Mouse (Mus musculus): Measurements from ENCODE around the gene Atxn7l3b. TPM values are rescaled to one million over a fixed set of nuclear protein-coding genes. Genes with fewer than 3 reads are reported as not detected.
"Not testable (repeated sequence)": the region's sequence is repeated elsewhere in the genome, so short reads cannot be mapped to it uniquely, and the experiment has no call there.

Gene Atxn7l3b
- polyA plus RNA-seq (2017; shearing (Covaris generic)), result 10 to 100 TPM; 28.9 to 40.0 TPM

- ATAC-seq, result peak; percentile 87
Measured at GRCm38 (mm10) chr10:112928452-112929221, at the start of gene Atxn7l3b. Atxn7l3b (minus strand) TSS chr10:112929001.

GRCm38 (mm10) chr10:112977586-112977985 is 48.8 kb upstream of the Atxn7l3b start:
- no peak for ATAC-seq

- ATAC-seq, result no peak
Measured at GRCm38 (mm10) chr10:112973286-112974026, 44.7 kb upstream of the Atxn7l3b start.

GRCm38 (mm10) chr10:112970002-112970589 is 41.3 kb upstream of the Atxn7l3b start:
- no peak for ATAC-seq

GRCm38 (mm10) chr10:112967578-112967977 is 38.8 kb upstream of the Atxn7l3b start:
- no peak for ATAC-seq

GRCm38 (mm10) chr10:112962216-112962615 is 33.4 kb upstream of the Atxn7l3b start:
- ATAC-seq, result not testable (repeated sequence)

GRCm38 (mm10) chr10:112954140-112954539 is 25.3 kb upstream of the Atxn7l3b start:
- no peak for ATAC-seq

- ATAC-seq, result no peak
Measured at GRCm38 (mm10) chr10:112948453-112948852, 19.7 kb upstream of the Atxn7l3b start.

GRCm38 (mm10) chr10:112929222-112929615 is 418 bp upstream of the Atxn7l3b start:
- peak; percentile 7 for ATAC-seq

GRCm38 (mm10) chr10:112926961-112927360 is 1.8 kb downstream of the Atxn7l3b start:
- ATAC-seq, result no peak

- no peak for ATAC-seq
Measured at GRCm38 (mm10) chr10:112926271-112926670, 2.5 kb downstream of the Atxn7l3b start.

GRCm38 (mm10) chr10:112916575-112917190 is 12.1 kb downstream of the Atxn7l3b start:
- ATAC-seq, result no peak

GRCm38 (mm10) chr10:112900243-112900642 is 28.6 kb downstream of the Atxn7l3b start:
- ATAC-seq, result no peak

- no peak for ATAC-seq
Measured at GRCm38 (mm10) chr10:112899796-112900195, 29.0 kb downstream of the Atxn7l3b start.

GRCm38 (mm10) chr10:112896636-112897035 is 32.2 kb downstream of the Atxn7l3b start:
- no peak for ATAC-seq

GRCm38 (mm10) chr10:112893622-112894252 is 35.1 kb downstream of the Atxn7l3b start:
- no peak for ATAC-seq

- no peak for ATAC-seq
Measured at GRCm38 (mm10) chr10:112884064-112884463, 44.7 kb downstream of the Atxn7l3b start.

- no peak for ATAC-seq
Measured at GRCm38 (mm10) chr10:112883688-112884004, 45.2 kb downstream of the Atxn7l3b start.

- ATAC-seq, result no peak
Measured at GRCm38 (mm10) chr10:112882789-112883687, 45.8 kb downstream of the Atxn7l3b start.

- ATAC-seq, result no peak
Measured at GRCm38 (mm10) chr10:112882149-112882548, 46.7 kb downstream of the Atxn7l3b start.

GRCm38 (mm10) chr10:112876655-112877393 is 52.0 kb downstream of the Atxn7l3b start:
- ATAC-seq, result no peak

Measured in activated CD4-positive, CD25-positive, alpha-beta regulatory T cell, adult 4 months (primary cell).